Mouse (Mus musculus) cerebellum, postnatal 4 days (tissue): ENCODE results near the gene Plekhh1.
"Not testable (repeated sequence)": the region's sequence is repeated elsewhere in the genome, so short reads cannot be mapped to it uniquely, and the experiment has no call there.

Source experiments
- DNase-seq, 2 experiments: peaks; one replicate each; pipeline ENCODE4 v3.0.0; 2022; ENCODE audit warnings: low spot score in 2 of 2, mixed read lengths in 1 of 2

The Plekhh1 gene

DNA sequence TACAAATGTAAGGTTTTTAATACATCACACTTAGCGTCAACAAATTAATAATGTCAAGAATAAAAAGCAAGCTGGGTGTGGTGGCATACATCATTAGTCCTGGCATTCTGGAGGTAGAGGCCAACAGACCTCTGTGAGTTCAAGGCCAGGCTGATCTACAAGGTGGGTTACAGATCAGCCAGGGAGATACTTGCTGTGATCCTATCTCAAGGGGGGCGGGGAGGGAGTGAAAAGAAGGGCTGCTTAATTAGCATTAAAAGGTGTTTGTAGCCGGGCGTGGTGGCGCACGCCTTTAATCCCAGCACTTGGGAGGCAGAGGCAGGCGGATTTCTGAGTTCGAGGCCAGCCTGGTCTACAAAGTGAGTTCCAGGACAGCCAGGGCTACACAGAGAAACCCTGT is 1.4 kb upstream of the Plekhh1 start:
- DNase-seq: not testable (repeated sequence)

DNA sequence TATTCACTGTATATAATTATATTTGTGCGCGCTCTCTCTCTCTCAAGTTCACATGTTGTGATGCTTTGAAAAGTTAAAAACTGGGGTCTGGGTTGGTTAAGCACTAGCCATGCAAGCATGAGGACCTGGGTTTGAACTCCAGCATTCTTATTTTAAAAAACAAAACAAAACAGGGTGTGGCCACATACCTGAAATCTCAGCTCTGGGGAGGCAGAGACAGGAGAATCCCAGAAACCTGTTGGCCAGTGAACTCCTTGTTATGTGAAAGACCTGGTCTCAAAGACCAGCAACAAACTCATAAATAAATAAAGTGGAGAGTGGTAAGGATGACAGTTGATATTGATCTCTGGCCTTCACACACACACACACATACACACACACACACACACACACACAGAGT is 5.4 kb downstream of the Plekhh1 start:
- no peak for DNase-seq

DNA sequence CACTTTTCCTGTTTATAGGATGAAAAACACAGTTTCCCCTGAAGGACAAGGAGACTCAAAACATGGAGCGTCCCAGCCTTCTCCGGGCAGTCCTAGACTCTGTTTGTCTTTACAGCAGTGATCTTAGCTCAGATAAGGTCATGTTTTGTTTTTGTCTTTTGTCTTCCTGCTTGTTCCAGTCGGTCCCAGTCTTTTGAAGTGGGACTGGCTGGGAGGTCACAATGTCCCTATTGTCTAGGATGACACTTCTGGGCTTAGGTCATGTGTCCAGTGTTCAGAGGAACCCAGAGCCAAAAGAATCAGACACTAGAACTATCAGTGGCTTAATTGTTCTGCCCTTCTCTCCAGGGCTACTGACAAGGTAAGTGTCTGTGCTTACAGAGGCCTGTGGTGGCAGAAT is 6.4 kb downstream of the Plekhh1 start:
- DNase-seq: no peak

- no peak for DNase-seq
Observed at GRCm38 (mm10) chr12:79039708-79040107, 10.7 kb downstream of the Plekhh1 start.

DNA sequence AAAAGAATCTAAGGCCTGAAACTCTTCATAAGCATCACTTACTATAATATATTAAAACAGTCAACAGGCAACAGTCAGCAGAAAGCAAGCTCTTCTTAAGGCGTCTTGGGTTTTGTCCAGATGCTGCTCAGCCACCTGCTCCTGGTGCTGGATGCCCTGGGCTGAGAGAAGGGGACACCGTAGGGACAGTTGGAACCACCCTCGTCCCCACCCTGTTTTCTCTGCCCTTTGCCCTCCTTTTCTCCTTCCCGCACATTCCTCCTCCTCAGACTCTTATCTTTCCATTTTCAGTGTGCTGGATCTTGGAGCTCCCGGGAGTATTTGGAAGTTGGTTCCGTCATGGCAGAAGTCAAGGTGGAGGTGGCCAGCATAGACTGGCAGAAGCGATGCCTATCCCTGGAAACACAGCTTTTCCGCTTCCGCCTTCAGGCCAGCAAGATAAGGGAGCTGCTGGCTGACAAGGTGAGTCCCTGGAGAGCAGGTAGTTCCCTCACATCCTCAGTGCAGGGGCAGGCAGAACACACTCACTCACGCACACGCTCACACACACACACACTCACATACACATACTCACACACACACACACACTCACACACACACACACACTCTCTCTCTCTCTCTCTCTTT is 11.4 kb downstream of the Plekhh1 start:
- DNase-seq: no peak

DNA sequence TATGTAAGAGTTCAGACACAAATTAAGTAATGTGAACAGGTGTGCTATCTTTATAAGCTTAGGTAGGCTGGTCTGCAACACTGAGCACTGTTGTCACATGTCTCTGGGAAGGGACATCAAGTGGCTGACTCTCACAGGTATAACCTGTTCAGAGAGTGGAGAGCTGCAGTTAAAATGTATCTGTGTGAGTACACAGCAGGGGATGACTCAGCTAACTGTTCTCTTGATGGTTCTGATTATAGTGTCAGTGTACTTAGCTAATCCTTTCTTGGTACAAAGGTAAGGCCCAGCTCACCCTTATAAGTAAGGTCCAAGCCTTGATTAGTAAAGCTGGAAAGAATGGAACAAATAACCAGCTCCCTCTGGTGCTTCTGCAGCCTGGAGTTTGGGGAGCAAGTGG is 12.5 kb downstream of the Plekhh1 start:
- no peak for DNase-seq

DNA sequence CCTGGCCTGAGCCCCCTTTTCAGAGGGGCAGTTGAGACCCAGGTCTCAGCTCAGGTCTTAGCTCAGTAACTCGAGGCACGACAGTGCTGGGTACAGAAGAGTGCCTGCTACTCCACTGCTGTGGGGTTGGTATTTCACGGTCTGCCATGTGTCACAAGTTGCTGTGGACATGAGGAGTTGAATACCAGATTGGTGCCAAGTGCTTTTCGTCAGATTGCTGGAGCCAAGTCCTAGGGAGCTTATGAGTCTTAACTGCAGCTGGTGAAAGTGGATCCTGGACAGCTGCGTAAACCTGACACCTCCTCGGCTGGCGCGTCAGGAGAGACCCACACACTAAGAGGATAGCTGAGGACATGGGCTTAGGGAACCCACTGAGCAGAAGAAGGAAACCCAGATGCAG is 15.7 kb downstream of the Plekhh1 start:
- DNase-seq: no peak

GRCm38 (mm10) chr12:79046171-79046570 is 17.2 kb downstream of the Plekhh1 start:
- no peak for DNase-seq

GRCm38 (mm10) chr12:79047203-79047602 is 18.2 kb downstream of the Plekhh1 start:
- DNase-seq: no peak

- DNase-seq: no peak
Observed at GRCm38 (mm10) chr12:79048898-79049297, 19.9 kb downstream of the Plekhh1 start.

DNA sequence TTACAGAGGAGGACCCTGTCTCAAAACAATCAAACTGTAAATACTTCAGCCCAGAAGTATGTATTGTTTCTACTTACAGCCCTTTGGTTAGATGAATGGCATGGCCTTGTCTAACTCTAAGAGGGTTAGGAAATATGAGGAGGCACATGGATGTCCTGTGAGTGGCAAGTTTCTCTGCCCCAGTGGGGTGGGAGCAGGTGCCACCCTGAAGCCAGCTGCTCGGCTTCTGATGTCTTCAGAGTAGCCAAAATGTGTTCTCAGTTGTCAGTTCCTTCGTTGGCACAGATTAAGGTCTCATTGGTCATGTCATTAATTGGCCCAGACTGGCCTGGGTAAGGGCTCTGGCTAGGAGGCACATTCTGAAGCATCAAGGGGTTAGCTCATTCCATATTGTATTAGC is 20.8 kb downstream of the Plekhh1 start:
- no peak for DNase-seq

DNA sequence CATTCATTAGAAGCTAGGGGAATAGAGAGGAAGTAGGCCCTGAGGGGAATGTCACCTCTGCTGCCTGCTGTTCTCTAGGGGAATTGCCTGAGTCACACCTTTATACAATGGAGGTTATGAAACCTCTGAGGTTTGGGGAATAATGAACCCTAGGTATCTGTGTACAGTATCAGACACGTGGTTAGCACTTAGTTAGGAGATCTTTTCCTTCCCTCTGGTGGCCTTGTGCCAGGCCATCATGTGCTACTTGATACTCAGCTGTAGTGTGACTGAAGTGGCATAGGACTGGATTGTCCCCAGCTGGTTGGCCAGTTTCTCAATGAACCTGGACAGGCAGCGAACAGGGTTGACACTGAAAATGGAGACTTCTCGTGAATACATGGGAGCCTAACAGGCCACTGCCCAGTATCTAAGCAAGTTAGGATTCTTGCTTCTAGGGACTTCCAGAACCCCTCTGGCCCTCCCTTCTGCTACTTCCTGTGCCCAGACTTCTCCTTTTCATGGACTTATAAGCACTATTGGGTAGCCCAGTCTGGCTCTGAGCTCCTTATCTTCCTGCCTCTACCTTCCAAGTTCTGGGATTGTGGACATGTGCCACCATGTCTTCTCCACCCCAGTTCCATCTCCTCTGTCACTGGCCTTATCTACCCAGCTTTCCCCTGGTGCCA is 21.7 kb downstream of the Plekhh1 start:
- no peak for DNase-seq

DNA sequence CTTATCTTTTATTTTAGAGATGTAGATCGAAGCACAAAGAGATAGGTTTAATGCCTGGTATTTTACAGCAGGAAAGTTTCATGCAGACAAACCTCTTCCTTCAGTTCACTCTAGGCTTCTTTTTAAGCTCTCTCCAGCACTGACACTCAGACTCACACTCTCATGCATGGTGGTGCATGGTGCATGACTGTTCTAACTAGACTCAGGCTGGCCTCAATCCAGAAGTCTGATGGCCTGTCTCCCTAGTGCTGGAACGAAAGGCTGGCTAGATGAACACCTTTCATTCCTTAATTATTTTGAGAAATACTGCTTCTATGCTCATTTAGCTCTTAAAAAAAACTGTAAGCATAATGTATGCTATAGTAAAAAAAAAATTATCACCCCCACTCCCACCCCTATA is 23.1 kb downstream of the Plekhh1 start:
- no peak for DNase-seq

DNA sequence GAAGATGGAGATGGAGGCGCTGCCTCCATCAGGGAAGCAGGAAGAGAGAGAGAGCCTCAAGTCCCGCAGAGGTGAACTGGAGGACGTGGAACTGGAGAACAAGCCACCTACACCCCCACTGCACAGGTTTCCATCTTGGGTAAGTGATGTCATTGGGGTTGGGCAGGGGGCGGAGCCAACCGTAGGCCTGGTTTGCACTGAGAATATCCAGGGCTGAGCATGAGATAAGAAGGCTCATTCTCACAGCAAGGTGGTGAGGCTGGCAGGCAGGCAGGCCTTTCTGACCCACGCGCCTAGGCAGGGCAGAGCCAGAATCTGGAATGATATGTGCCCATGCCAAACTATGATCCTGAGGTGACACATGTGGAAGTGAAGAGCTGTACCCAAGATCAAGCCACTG is 26.3 kb downstream of the Plekhh1 start:
- DNase-seq: no peak

DNA sequence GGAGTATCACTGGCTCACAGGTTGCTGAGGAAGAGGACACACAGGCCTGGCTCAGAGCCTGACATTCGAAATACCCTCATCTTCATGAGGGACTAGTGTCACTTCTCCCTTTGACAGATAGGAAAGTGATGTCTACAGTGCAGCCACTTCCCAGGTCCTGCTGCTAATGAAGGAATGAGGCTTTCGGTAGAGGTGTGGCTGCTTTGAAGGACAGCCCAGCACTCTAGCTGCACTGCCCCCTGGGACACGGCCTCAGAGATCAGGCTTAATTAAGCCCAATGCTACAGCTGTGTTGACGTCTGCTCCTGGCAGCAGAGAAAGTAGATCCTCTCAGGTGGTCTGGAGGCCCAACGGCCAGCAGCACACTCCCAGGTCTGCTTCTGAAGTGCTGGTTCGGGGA is 30.6 kb downstream of the Plekhh1 start:
- DNase-seq: no peak

GRCm38 (mm10) chr12:79060134-79060533 is 31.2 kb downstream of the Plekhh1 start:
- DNase-seq: no peak

DNA sequence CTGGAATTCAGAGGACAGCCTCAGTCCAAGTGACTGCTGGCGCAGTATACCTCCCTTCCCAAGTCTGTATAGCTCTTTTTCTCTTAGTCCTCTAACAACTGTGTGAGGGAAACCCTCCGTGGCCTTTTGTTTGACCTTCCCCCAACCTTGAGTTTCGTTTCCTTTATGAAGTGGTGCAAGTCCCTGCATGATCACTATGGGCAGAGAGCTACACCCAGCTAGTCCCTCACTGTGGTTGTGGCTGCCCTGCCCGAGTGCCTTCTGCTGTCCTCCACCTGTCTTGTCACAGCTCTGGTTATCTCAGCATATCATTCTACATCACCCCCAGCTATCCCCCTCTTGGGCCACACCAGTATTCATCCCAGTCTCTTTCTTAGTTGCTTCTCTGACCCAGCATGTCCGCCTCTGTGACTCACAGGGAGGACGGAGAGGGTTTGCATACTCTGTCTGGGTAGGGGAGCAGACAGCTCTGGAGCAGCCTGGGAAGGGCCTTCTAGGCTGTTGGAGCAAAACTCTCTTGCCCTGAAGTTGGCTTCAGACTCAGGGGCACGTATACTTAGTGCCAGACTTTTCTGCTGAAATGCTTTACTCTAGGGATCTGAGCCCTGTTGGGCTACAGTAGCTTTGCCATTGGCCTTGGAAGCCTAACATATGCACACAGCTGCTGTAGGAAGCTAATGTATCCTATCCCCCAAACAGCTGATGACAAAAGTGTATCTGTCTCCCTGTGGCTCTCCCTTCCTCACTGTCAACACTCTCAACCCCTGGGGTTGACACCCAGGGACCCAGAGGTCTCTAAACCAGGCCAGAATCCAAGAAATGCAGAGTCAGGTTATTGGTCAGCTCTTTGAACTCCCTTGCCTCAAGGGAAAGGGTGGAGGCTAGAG is 32.0 kb downstream of the Plekhh1 start:
- DNase-seq: no peak

GRCm38 (mm10) chr12:79064451-79064850 is 35.5 kb downstream of the Plekhh1 start:
- no peak for DNase-seq

DNA sequence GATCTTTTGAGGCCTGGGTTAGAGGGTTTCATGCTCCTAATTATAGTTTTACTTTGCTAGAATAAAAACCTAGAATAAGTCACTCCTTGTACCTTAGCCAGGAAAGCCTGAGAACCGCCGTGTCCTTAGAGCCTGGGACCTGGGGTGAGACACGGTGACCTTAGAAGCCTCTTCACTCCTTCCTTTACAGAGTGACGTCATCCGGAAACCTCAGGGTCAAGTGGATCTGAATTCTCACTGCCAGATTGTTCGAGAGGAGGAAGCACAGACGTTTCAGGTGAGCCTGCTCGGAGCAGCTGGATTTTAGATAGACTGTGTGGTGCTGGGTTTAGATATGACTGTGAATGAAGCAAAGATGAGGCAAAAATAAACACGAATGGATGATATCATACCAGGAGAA is 37.5 kb downstream of the Plekhh1 start:
- no peak for DNase-seq

GRCm38 (mm10) chr12:79067526-79067925 is 38.6 kb downstream of the Plekhh1 start:
- DNase-seq: no peak

DNA sequence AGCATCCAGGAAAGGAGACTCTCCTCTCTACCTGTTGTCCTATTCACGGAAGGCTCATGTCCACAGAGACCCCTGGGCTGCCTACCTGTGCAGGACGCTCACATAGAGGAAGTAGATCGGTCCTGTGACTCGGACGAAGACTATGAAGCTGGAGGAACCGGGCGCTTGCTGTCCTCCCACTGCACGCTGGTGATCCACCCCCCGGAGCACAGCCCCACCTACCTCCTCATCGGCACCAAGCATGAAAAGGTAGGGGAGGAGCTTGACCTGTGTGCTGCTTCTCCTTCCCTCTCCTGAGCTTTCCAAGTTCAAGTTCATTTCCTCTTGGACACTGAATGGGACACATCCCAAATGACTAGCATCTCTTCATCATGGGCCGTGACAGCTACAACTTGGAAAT is 39.3 kb downstream of the Plekhh1 start:
- DNase-seq: no peak

DNA sequence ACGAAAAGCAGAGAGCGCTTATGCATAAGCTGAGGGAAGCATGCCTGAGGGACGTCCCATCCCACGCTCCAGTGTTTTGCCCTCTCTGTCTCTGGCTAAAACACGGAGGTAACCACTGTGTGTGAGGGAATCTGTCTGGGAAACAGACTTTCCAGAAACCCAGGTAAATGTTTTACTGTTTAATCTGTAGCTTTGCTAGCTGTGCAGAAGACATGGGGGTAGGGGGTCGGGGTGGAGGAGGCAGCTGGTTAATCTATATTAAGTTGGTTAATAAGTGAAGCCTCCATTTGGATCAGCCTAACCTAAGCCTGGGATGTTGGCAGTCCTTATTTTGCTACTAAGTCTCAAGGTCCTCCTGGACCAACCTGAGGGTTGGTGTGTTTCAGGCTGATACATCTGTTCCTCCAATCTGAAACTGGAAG is 40.2 kb downstream of the Plekhh1 start:
- no peak for DNase-seq

- DNase-seq: no peak
Observed at GRCm38 (mm10) chr12:79069916-79070315, 41.0 kb downstream of the Plekhh1 start.
